Mouse (Mus musculus) forebrain, postnatal 0 days (tissue): ENCODE data around the gene Rpl15. TPM values are rescaled to one million over a fixed set of nuclear protein-coding genes. Genes with fewer than 3 reads are reported as not detected.

Source experiments
- ATAC-seq: fragments of 200-750 bp; cut with Nextera tagmentation; 2 replicates; pipeline ENCODE4 v1.8.0; 2017; ENCODE audit warnings: mild to moderate bottlenecking, moderate library complexity
- DNase-seq: peaks from one replicate; pipeline ENCODE4 v3.0.0-alpha.2; 2015
- H3K27ac ChIP-seq: fragments of 300-500 bp; sonication (generic); 2 replicates; pipeline ENCODE4 v1.5.1; 2014; ENCODE audit warnings: low read depth, mild to moderate bottlenecking, antibody characterized with exemption, low read length, moderate library complexity, mixed read lengths
- H3K27me3 ChIP-seq: fragments of 300-500 bp; sonication (generic); 2 replicates; pipeline ENCODE4 v1.6.1; 2014; ENCODE audit warnings: mild to moderate bottlenecking, low read length, mixed read lengths; ENCODE audit not compliant: insufficient read depth
- H3K36me3 ChIP-seq: fragments of 300-500 bp; sonication (generic); 2 replicates; pipeline ENCODE4 v1.6.1; 2014; ENCODE audit warnings: mild to moderate bottlenecking, moderate library complexity; ENCODE audit not compliant: insufficient read depth
- H3K4me1 ChIP-seq: fragments of 300-500 bp; sonication (generic); 2 replicates; pipeline ENCODE4 v1.6.1; 2014; ENCODE audit warnings: antibody characterized with exemption; ENCODE audit not compliant: insufficient read depth
- H3K4me2 ChIP-seq: fragments of 300-500 bp; sonication (generic); 2 replicates; pipeline ENCODE4 v1.6.1; 2014; ENCODE audit warnings: low read depth, mild to moderate bottlenecking, moderate library complexity
- H3K4me3 ChIP-seq: fragments of 300-500 bp; sonication (generic); 2 replicates; pipeline ENCODE4 v1.5.1; 2014; ENCODE audit warnings: low read depth, low read length, mixed read lengths
- H3K9ac ChIP-seq: fragments of 300-500 bp; sonication (generic); 2 replicates; pipeline ENCODE4 v1.6.1; 2014; ENCODE audit warnings: mild to moderate bottlenecking
- H3K9me3 ChIP-seq: fragments of 300-500 bp; sonication (generic); 2 replicates; pipeline ENCODE4 v1.6.1; 2016; ENCODE audit warnings: low read length
- CTCF ChIP-seq: sonication (generic); IDR thresholded peaks from 2 replicates; pipeline ENCODE4 v1.5.1; 2016; ENCODE audit warnings: antibody characterized with exemption, control low read depth, low read depth
- WGBS: fragments of 180-500 bp; shearing (Covaris S2); extraction: QIAGEN DNeasy Blood & Tissue Kit; methylation state at CpG from one replicate; pipeline ENCODE4 v1.1.7; 2014; 5-methylcytosine and 5-hydroxymethylcytosine counted together
- polyA plus RNA-seq: library from polyadenylated mRNA; unstranded; fragments of >200 nt; fragmentation: Nextera tagmentation; extraction: Ambion mirVana; gene quantifications from 2 replicates; pipeline ENCODE4 v1.2.1, GENCODE M21; 2015
- total RNA-seq: library from RNA; depleted of rRNA; stranded (reverse); fragments of >200 nt; gene quantifications from 2 replicates; pipeline ENCODE4 v1.2.3, GENCODE M21; 2014; rRNA removed

Rpl15 gene
- total RNA-seq (701 and 898 TPM in 2 replicates), polyA plus RNA-seq (300 and 371 TPM in 2 replicates)

DNA sequence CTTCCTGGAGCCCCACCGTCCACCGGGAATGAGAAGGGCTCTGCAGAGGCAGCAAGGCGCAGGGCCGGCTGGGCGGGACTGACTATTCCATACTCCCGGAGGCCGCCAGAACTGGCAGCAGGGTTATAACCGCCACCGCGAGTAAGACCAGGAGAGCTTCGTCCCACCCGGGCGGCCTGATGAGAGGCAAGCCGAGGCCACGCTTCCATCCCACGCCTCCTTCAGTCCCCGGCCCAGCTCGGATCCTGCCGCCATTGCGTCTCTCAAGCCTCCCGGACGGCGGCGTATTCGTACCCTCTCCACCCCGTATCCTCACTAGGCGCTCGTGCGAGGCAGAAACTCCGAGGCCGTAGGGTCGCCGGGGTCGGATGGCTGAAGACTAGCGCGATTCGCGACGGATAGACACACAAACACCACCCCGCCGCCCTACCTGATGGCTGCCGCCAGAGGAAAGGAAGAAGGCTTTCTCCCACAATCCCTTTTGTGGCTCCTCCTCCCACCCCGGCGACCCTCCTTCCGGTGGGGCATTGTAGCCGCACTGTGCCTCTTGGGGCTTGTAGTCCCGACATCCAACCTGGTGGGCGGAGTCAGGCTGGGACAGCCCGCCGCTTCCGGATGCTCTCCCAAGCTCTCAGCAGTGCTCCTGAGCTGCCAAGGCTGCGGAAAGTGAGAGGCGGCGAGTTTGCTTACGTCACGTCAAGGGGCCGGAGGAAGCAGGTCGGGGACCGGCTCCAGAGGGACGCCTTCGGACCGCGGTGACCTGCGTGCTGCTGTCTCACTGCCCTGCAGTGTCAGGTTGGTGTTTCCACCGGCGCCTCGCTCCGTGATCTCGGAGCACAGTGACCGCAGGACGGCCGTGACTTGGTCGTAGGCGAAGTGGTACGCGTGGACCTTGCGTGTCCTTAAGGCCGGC is at the start of gene Rpl15, which contains the start of gene Nkiras1:
Rpl15 (minus strand) TSS at position 863 of the 913 bp plus-strand sequence.
Nkiras1 (plus strand) TSS at position 608 of the 913 bp plus-strand sequence.
- ATAC-seq (peak; percentile 99), DNase-seq (peak; percentile 98)
- 1% methylated on average over 77 of the region's 78 CpGs for WGBS
- 0 out of 2 replicates have a peak, but pooled peaks cover 7% of the 10 kb centered on the region for H3K4me1 ChIP-seq
- no peaks in the 10 kb centered on the region for H3K9me3 ChIP-seq
- H3K4me3 ChIP-seq: peak within 1 kb of the TSS; percentile 89
- H3K9ac ChIP-seq: peak within 1 kb of the TSS; percentile 99
- H3K36me3 ChIP-seq: peaks cover 18% of the 10 kb centered on the region
- H3K27me3 ChIP-seq: no peaks in the 10 kb centered on the region
- TF ChIP-seq CTCF: no peak; the same call in 1 of the 2 replicates
- H3K27ac ChIP-seq: peak within 1 kb of the TSS; percentile 89
- peak within 1 kb of the TSS; percentile 78 for H3K4me2 ChIP-seq

DNA sequence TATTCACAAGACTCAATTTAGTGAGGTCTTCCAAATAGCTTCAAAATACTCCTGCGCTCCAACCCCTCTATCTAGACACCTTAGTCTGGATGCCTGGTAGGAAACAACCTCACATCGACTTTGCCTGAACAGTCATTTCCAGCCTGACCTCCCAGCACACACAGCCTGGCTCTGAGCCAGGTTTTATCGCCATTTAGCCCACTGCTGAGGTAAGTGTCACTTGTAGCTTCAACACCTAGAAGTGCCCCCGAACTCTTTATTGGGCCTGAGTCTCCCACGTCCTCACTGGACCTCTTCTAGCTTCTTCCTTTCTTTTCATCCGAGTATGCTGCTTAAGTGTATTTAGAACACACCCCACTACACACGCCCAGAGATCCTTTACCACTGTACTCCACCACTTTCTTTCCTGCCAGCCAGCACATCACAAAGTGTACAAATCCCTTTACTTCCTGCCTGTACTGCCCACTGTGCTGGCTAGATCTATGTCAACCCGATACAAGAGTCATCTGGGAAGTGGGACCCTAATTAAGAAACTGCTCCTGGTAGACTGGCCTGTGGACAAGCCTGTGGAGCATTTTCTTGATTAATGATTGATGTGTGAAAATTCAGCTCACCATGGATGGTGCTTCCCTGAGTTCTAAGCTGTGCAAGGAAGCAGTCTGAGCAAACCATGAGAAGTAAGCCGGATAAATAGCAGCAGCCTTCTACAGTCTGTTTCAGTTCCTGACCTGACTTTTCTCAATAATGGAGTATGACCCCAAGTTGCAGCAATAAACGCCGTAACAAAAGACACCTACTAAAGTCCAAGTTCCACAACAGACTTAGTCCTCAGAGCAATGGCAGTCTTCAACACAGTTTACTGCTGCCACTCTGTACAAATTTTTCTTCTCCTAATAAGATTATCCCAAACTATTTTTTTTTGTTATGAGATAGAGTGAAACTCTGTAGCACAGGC is 46.5 kb upstream of the Rpl15 start:
- 81% methylated on average over 11 of the region's 11 CpGs for WGBS
- TF ChIP-seq CTCF: no peak
- no peak for DNase-seq

DNA sequence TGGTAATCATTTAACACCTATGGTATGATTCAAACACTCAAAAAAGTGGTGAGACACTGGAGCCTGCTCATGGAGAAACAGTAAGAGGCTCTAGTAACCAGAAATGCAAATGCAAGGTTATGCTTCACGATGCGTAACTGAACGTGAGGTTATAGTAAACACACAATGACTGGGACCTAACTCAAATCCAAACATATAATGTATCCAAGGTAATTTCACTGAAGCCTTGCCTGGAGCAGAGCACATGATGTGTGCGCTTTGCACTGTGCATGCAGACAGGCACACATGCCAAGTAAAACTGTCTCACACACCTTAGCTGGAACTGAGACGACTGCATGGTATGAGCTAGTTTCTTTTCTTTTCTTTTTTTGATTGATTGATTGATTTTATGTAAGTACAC is 33.0 kb upstream of the Rpl15 start:
- Histone ChIP-seq H3K36me3 (no peaks in the 10 kb centered on the region), H3K4me2 (no peak overlapping the region), H3K27me3 (no peaks in the 10 kb centered on the region), H3K27ac (no peak overlapping the region), H3K4me3 (no peak overlapping the region), H3K4me1 (no peaks in the 10 kb centered on the region), H3K9me3 (no peaks in the 10 kb centered on the region), H3K9ac (no peak overlapping the region)
- no peak for TF ChIP-seq CTCF
- DNase-seq (no peak), ATAC-seq (no peak)
- WGBS: 90% methylated on average over 5 of the region's 5 CpGs

More for the DNA sequence above, 46.5 kb upstream of the Rpl15 start:
- Histone ChIP-seq H3K27ac (no peak overlapping the region), H3K9me3 (no peaks in the 10 kb centered on the region), H3K4me1 (no peaks in the 10 kb centered on the region), H3K4me3 (no peak overlapping the region), H3K27me3 (no peaks in the 10 kb centered on the region), H3K36me3 (no peaks in the 10 kb centered on the region), H3K4me2 (no peak overlapping the region), H3K9ac (no peak overlapping the region)
- ATAC-seq: no peak

DNA sequence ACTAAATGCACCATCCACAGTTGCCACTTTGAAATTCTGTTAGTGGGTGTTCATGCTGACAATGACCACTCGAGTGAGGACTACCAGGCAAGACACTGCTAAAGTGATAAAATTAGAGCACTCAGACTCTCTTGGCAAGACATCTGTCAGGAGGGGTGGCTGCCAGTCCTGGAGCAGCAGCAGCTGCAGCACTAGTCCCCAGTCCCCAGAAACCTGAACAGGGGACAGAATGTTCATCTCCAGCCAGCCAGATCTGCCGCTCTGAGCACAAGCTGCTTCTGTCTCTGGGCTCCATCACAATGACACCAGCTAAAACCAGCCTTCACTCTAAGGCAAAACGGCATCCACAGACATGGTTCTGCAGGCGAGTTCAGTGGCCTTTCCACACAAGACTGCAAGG is 32.1 kb upstream of the Rpl15 start:
- ATAC-seq (peak; percentile 82), DNase-seq (peak; percentile 11)
- no peaks in the 10 kb centered on the region for H3K36me3 ChIP-seq
- no peak overlapping the region for H3K4me3 ChIP-seq
- H3K27ac ChIP-seq: no peak overlapping the region; the same call in 1 of the 2 replicates
- no peak overlapping the region for H3K9ac ChIP-seq
- H3K9me3 ChIP-seq: no peaks in the 10 kb centered on the region
- TF ChIP-seq CTCF: no peak
- no peaks in the 10 kb centered on the region for H3K27me3 ChIP-seq
- no peaks in the 10 kb centered on the region for H3K4me1 ChIP-seq
- H3K4me2 ChIP-seq: no peak overlapping the region
- WGBS: 54% methylated on average over 4 of the region's 4 CpGs

DNA sequence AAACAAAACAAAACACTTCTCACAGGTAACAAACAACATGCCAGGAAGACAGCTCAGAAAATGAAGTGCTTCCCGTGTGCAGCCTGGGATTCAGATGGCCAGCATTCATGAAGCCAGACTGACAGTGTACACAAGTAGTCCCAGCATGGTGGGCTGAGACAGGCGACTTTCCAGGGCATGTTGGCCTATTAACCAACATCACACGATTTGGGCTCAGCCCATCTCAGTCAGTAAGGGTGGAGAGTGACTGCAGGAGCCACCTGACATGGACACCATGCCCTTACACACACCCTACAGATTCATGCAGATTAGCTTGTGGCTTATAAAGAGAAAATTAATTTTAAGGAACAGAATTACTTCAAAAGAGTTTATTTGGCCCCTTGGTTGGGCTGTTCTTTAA is 31.6 kb upstream of the Rpl15 start:
- Histone ChIP-seq H3K9ac (no peak overlapping the region), H3K9me3 (no peaks in the 10 kb centered on the region), H3K4me3 (no peak overlapping the region), H3K27me3 (no peaks in the 10 kb centered on the region), H3K4me1 (no peaks in the 10 kb centered on the region), H3K27ac (no peak overlapping the region), H3K36me3 (no peaks in the 10 kb centered on the region), H3K4me2 (no peak overlapping the region)
- ATAC-seq: no peak
- TF ChIP-seq CTCF: no peak
- 71% methylated on average over 3 of the region's 3 CpGs for WGBS
- no peak for DNase-seq

DNA sequence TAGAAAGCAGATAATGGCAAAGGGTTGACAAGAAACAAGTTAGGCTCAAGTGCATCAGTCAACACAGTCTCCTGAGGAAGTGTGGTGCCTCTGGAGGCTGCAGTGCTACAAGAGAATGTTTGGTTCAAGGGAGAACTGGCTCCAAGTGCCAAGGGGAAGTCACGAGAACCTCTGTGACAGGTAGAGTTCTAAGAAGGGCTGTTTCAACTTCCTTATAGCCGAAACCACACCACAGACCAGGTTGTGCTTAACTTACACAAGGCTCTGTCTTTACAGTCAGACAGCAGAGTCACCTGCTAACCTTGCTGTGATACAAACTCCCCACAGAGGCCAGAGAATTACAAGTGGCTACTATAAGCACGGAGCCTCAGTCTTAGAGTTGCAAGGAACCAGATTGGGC is 30.4 kb upstream of the Rpl15 start:
- Histone ChIP-seq H3K4me1 (no peaks in the 10 kb centered on the region), H3K27ac (no peak overlapping the region), H3K9me3 (no peaks in the 10 kb centered on the region), H3K36me3 (no peaks in the 10 kb centered on the region), H3K27me3 (no peaks in the 10 kb centered on the region), H3K4me2 (no peak overlapping the region), H3K9ac (no peak overlapping the region), H3K4me3 (no peak overlapping the region)
- 74% methylated on average over 3 of the region's 3 CpGs for WGBS
- DNase-seq: no peak
- no peak for ATAC-seq
- TF ChIP-seq CTCF: no peak
